Mouse (Mus musculus) liver, embryonic 14.5 days (tissue): Measurements from ENCODE around the gene Slc37a4.

Experiments
- CTCF ChIP-seq: IDR thresholded peaks from 2 replicates; pipeline ENCODE4 v1.5.1; 2016; ENCODE audit warnings: antibody characterized with exemption, low read depth, control low read depth
- EP300 ChIP-seq: IDR thresholded peaks from 2 replicates; pipeline ENCODE4 v1.6.1; 2016; ENCODE audit warnings: antibody characterized with exemption, low read depth

- TF ChIP-seq EP300 = no peak
- no peak for TF ChIP-seq CTCF
Observed at GRCm38 (mm10) chr9:44347166-44347565, 49.5 kb upstream of the Slc37a4 start.
